Mouse (Mus musculus): ENCODE measurements around the gene Abcd3. TPM values are rescaled to one million over a fixed set of nuclear protein-coding genes. Genes with fewer than 3 reads are reported as not detected.

Abcd3 gene
- polyA plus RNA-seq, 1 experiment from 2014 or later: 75.7 TPM

GRCm38 (mm10) chr3:121715741-121716459, 99.2 kb downstream of the Abcd3 start:
- ATAC-seq (ENCODE audit: low FRiP score, low read depth): no peak
- no peaks in the 10 kb centered on the region for H3K9me3 ChIP-seq
- no peak overlapping the region for H3K4me2 ChIP-seq
- H3K36me3 ChIP-seq: no peaks in the 10 kb centered on the region
- H3K27ac ChIP-seq (replicated peaks): peak overlapping the region; percentile 47; the same call in 1 of the 2 replicates
- H3K27me3 ChIP-seq: no peaks in the 10 kb centered on the region
- no peak overlapping the region for H3K4me3 ChIP-seq
- 76% methylated on average over 6 of the region's 6 CpGs for WGBS
- H3K9ac ChIP-seq: no peak overlapping the region
- H3K4me1 ChIP-seq (replicated peaks): peaks cover 8% of the 10 kb centered on the region

DNA sequence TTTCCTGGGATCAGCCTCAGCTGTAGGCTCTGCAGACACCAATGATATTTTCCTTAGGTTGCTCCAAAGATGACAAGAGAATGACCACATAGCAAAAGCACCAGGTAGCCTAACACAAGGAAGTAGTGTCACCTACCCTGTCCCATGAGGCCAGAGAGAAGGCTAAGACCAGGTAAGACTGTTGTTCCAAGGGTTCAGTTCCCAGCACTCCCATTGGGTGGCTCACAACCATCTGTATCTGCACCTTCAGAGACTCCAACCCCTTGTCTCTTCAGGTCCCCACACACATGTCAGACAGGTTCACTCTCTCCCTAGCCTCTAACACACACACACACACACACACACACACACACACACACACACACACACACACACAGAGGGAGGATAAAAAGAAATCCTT, 99.8 kb downstream of the Abcd3 start:
- Histone ChIP-seq H3K4me3 (no peak overlapping the region), H3K4me1 (replicated peaks) (peaks cover 6% of the 10 kb centered on the region), H3K27ac (replicated peaks) (no peak overlapping the region), H3K9me3 (no peaks in the 10 kb centered on the region), H3K27me3 (no peaks in the 10 kb centered on the region), H3K4me2 (no peak overlapping the region), H3K36me3 (no peaks in the 10 kb centered on the region), H3K9ac (no peak overlapping the region)
- ATAC-seq (ENCODE audit: low FRiP score, low read depth): no peak

GRCm38 (mm10) chr3:121714461-121714860, 100.6 kb downstream of the Abcd3 start:
- Histone ChIP-seq H3K4me3 (no peak overlapping the region), H3K27ac (replicated peaks) (no peak overlapping the region), H3K9me3 (no peaks in the 10 kb centered on the region), H3K27me3 (no peaks in the 10 kb centered on the region), H3K9ac (no peak overlapping the region), H3K4me2 (no peak overlapping the region), H3K36me3 (no peaks in the 10 kb centered on the region), H3K4me1 (replicated peaks) (peaks cover 6% of the 10 kb centered on the region)
- ATAC-seq (ENCODE audit: low FRiP score, low read depth): no peak
- 91% methylated on average over 2 of the region's 2 CpGs for WGBS

DNA sequence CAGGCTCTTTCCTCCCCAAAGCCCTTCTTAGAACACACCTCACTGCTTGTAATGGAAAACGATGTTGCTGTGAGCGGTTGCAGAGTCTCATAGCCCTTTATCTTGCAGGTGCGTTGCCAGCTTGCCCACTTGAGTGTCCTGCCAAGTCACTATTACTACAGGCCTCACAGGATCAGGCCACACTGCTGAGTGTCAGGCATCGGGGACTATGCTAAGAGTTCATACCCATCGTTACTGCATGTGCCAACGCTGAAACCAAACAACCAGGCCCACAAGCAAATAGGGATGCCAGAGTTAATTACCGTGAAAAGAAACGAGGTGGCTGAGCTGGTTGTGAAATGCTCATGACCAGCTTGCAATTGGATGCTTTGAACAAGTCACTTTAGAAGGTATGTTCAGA, 101.3 kb downstream of the Abcd3 start:
- no peak overlapping the region for H3K9ac ChIP-seq
- H3K9me3 ChIP-seq: no peaks in the 10 kb centered on the region
- no peak overlapping the region for H3K4me3 ChIP-seq
- 64% methylated on average over 8 of the region's 8 CpGs for WGBS
- no peak for ATAC-seq (ENCODE audit: low FRiP score, low read depth)
- H3K27me3 ChIP-seq: no peaks in the 10 kb centered on the region
- H3K4me1 ChIP-seq (replicated peaks): peaks cover 6% of the 10 kb centered on the region
- H3K27ac ChIP-seq (replicated peaks): no peak overlapping the region
- H3K36me3 ChIP-seq: no peaks in the 10 kb centered on the region
- no peak overlapping the region for H3K4me2 ChIP-seq

DNA sequence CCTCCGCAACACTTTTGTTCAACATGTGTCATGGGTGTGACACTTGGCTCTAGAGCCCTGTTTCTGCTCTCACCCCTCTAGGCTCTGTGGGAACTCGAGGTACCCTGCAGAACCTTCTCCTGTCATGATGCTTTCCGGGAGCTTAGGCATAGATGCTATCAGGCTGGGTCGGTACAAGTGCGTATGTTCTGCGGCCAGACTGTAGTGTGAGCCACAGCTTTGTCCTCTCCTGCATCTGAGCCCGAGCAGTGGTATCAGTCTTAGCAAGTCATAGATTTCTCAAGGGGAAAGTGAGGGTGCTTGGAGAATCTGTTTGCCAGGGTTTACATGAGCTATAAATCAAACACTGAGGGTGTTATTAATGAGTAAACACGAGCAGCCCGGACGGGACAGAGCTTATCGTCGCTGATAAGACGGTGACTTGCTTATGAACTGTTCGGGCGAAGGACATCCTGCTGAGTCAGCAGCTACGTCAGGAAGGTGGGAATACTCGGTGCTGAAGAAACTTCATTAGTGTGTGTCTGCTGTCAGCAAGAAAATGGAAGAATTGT, 101.9 kb downstream of the Abcd3 start:
- ATAC-seq (ENCODE audit: low FRiP score, low read depth): no peak
- H3K9me3 ChIP-seq: no peaks in the 10 kb centered on the region
- peaks cover 6% of the 10 kb centered on the region for H3K4me1 ChIP-seq (replicated peaks)
- H3K27me3 ChIP-seq: no peaks in the 10 kb centered on the region
- no peak overlapping the region for H3K4me2 ChIP-seq
- H3K36me3 ChIP-seq: no peaks in the 10 kb centered on the region
- no peak overlapping the region for H3K27ac ChIP-seq (replicated peaks)
- WGBS: 73% methylated on average over 17 of the region's 17 CpGs
- no peak overlapping the region for H3K4me3 ChIP-seq
- no peak overlapping the region for H3K9ac ChIP-seq

GRCm38 (mm10) chr3:121712222-121712621, 102.9 kb downstream of the Abcd3 start:
- H3K27me3 ChIP-seq: no peaks in the 10 kb centered on the region
- H3K4me3 ChIP-seq: no peak overlapping the region
- no peak for ATAC-seq (ENCODE audit: low FRiP score, low read depth)
- H3K27ac ChIP-seq (replicated peaks): no peak overlapping the region
- WGBS: 78% methylated on average over 4 of the region's 4 CpGs
- H3K9me3 ChIP-seq: no peaks in the 10 kb centered on the region
- H3K36me3 ChIP-seq: no peaks in the 10 kb centered on the region
- no peak overlapping the region for H3K9ac ChIP-seq
- peaks cover 6% of the 10 kb centered on the region for H3K4me1 ChIP-seq (replicated peaks)
- H3K4me2 ChIP-seq: no peak overlapping the region

GRCm38 (mm10) chr3:121710894-121711531, 104.1 kb downstream of the Abcd3 start:
- H3K4me2 ChIP-seq: no peak overlapping the region
- no peak for ATAC-seq (ENCODE audit: low FRiP score, low read depth)
- no peak overlapping the region for H3K4me3 ChIP-seq
- 86% methylated on average over 7 of the region's 7 CpGs for WGBS
- H3K9ac ChIP-seq: no peak overlapping the region
- H3K4me1 ChIP-seq (replicated peaks): peaks cover 6% of the 10 kb centered on the region
- H3K36me3 ChIP-seq: no peaks in the 10 kb centered on the region
- no peak overlapping the region for H3K27ac ChIP-seq (replicated peaks)
- H3K27me3 ChIP-seq: no peaks in the 10 kb centered on the region
- H3K9me3 ChIP-seq: no peaks in the 10 kb centered on the region

Other genes with a start within 250 kb of the Abcd3 start
- gene 4930432M17Rik, start 144.5 kb downstream of the Abcd3 start, polyA plus RNA-seq (2015; fragmentation: Nextera tagmentation; extraction: Ambion mirVana): not detected in 2 replicates
- 8.2 and 8.4 TPM in 2 replicates for gene F3, start 91.8 kb downstream of the Abcd3 start, polyA plus RNA-seq (2015; fragmentation: Nextera tagmentation; extraction: Ambion mirVana)
- 20.2 and 23.7 TPM in 2 replicates for gene Arhgap29, start 137.2 kb upstream of the Abcd3 start, polyA plus RNA-seq (2015; fragmentation: Nextera tagmentation; extraction: Ambion mirVana)
- gene Abca4, start 229.1 kb upstream of the Abcd3 start, polyA plus RNA-seq (2015; fragmentation: Nextera tagmentation; extraction: Ambion mirVana): 2.5 and 3.3 TPM in 2 replicates